Mouse (Mus musculus) lung, adult 2 months (tissue): ENCODE data around the gene Exoc2. TPM values are rescaled to one million over a fixed set of nuclear protein-coding genes. Genes with fewer than 3 reads are reported as not detected.

Experiments
- DNase-seq: peaks from one replicate; pipeline ENCODE4 v3.0.0; 2022
- H3K4me1 ChIP-seq: fragments of 200-500 bp; 2 replicates; pipeline ENCODE4 v1.6.1; 2011; ENCODE audit warnings: low read length; ENCODE audit not compliant: control insufficient read depth, insufficient read depth
- H3K4me3 ChIP-seq: fragments of 200-500 bp; replicated peaks from 2 replicates; pipeline ENCODE3; 2011; ENCODE audit warnings: low read depth, mild to moderate bottlenecking, control low read depth, low read length; ENCODE audit errors: extremely low read depth
- CTCF ChIP-seq: fragments of 200-500 bp; IDR thresholded peaks from 2 replicates; pipeline ENCODE4 v1.5.1; 2011; ENCODE audit warnings: mild to moderate bottlenecking, low read length, control low read depth; ENCODE audit not compliant: insufficient read depth
- POLR2A ChIP-seq: fragments of 200-500 bp; IDR thresholded peaks from 2 replicates; pipeline ENCODE4 v1.6.1; 2011; ENCODE audit warnings: low read depth, mild to moderate bottlenecking, control low read depth, low read length, borderline replicate concordance; ENCODE audit errors: extremely low read depth
- WGBS: fragments of 180-500 bp; shearing (Covaris S2); methylation state at CpG from one replicate; pipeline ENCODE4 v1.1.7; 2018; 5-methylcytosine and 5-hydroxymethylcytosine counted together
- polyA plus RNA-seq: library from polyadenylated mRNA; depleted of rRNA; stranded (reverse); fragments of >200 nt; gene quantifications from 2 replicates; pipeline ENCODE4 v1.2.3, GENCODE M21; 2012

Gene Exoc2
- polyA plus RNA-seq, 1 experiment, result 12.4 TPM

DNA sequence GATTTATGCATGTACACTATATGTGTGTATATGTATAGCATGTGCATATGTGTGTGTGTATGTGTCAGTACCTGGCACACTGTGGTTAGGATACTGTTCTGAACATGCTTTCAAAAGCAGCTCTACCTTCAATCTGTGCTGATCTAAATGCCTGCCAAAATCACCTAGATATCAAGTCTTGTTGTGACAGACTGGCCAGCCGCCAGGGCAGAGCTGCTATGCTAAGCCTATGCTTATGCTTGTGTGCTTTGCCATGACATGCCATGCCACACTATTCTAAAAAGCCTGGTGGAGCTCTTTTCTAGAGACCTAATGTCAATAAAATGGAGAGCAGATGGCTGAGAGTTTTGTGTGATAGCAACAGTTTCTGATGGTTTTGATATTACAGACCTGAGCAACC, 94.0 kb downstream of the Exoc2 start:
- TF ChIP-seq POLR2A, result no peak
- no peak for TF ChIP-seq CTCF
- 91% methylated on average over 1 of the region's 1 CpGs for WGBS
- no peak overlapping the region for H3K4me3 ChIP-seq
- no peak for DNase-seq
- H3K4me1 ChIP-seq, result no peaks in the 10 kb centered on the region

DNA sequence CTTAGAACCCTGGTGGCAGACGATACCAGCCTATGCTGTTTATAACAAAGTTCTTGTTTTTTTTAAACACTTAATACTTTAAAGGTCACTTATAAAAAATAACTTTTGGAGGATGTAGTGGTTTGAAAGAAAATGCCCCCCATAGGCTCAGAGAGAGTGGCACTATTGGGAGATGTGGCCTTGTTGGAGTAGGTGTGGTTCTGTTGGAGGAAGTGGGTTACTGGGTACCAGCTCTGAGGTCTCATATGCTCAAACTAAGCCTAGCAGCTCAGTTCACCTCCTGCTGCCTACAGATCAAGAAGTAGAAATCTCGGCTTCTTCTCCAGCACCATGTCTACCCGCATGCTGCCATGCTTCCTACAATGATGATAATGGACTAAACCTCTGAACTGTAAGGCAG, 98.1 kb downstream of the Exoc2 start:
- whole genome bisulfite sequencing, result 89% methylated on average over 3 of the region's 3 CpGs
- Histone ChIP-seq H3K4me1 (no peaks in the 10 kb centered on the region), H3K4me3 (no peak overlapping the region)
- DNase-seq, result no peak
- TF ChIP-seq CTCF (no peak), POLR2A (no peak)

DNA sequence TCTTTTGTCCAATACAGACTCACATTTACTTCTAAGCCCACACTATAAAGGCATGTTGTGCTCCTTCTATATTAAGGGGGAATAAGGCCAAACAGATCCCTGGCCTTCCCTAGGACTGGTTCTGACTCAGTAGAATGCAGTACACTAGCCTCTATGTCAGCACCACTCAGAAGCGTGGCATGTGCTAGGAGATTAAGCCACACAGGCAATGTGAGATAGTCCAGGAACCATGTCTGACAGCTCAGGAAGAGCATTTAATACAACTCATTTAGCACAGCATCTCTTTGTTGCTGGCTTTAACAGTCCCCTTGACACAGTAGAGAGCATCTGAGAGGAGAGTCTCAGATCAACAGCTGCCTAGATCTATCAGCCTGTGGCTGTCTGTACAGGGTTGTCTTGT, 100.4 kb downstream of the Exoc2 start:
- no peak for TF ChIP-seq CTCF
- TF ChIP-seq POLR2A, result no peak
- 89% methylated on average over 1 of the region's 1 CpGs for WGBS
- DNase-seq, result no peak

DNA sequence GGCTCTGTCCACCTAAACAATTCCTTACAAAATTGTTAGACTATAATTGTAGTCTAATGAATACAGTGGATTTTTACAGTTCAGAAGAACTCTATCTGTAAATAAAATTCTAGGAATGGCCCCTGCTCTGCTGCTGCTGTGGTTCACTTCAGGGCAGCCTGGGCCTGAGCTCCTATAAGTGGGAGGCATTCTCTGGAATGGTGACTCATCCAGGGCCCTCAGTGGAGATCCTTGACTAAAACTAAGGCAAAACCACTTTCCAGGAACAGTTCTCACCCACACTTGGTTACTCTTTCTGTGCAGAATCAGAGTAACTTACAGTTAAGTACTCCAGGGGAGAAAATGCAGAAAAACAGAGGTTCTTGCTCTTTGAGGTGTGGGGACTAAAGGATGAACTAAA, 108.4 kb downstream of the Exoc2 start:
- TF ChIP-seq CTCF (no peak), POLR2A (no peak)
- DNase-seq, result no peak
- H3K4me1 ChIP-seq, result no peaks in the 10 kb centered on the region
- no peak overlapping the region for H3K4me3 ChIP-seq

More for the DNA sequence above, 100.4 kb downstream of the Exoc2 start:
- H3K4me3 ChIP-seq, result no peak overlapping the region
- H3K4me1 ChIP-seq, result no peaks in the 10 kb centered on the region

DNA sequence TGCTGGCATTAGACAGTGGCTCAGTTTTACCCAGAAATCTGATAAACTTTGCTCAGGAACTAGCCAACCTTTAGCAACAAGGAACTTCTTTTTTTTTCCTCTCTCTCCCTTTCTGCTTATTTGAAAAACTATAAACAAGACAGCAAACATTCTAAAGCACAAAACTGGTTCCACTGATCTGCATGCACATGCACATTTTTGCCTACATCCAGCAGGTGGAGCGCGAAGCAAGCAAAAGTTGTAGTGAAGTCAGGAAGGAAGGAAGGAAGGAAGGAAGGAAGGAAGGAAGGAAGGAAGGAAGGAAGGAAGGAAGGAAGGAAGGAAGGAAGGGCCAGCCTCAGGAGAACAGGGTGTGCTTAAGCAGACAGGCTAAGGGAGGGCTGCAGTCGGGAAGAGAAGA, 109.9 kb downstream of the Exoc2 start:
- 88% methylated on average over 3 of the region's 3 CpGs for WGBS
- DNase-seq, result no peak
- H3K4me1 ChIP-seq, result no peaks in the 10 kb centered on the region
- TF ChIP-seq POLR2A, result no peak
- TF ChIP-seq CTCF, result no peak
- H3K4me3 ChIP-seq, result no peak overlapping the region

DNA sequence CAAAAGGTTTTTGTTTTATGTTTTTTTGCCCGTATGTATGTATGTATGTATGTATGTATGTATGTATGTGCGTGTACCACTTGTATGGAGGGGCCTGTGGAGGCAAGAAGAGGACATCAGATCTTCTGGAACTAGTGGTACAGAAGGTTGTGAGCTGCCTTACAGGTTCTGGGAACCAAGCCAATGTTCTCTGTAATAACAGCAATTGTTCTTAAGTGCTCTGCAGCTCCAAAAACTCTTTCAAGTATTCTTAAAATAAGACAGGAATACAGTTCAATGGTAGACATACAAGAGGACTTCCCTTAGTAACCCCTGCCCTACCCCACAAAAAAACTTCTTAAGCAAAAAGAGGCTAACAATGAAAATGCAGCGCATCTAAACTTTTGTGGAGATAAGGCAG, 115.5 kb downstream of the Exoc2 start:
- no peak for DNase-seq
- Histone ChIP-seq H3K4me1 (no peaks in the 10 kb centered on the region), H3K4me3 (no peak overlapping the region)
- WGBS, result 73% methylated on average over 3 of the region's 3 CpGs
- TF ChIP-seq CTCF, result no peak
- TF ChIP-seq POLR2A, result no peak

DNA sequence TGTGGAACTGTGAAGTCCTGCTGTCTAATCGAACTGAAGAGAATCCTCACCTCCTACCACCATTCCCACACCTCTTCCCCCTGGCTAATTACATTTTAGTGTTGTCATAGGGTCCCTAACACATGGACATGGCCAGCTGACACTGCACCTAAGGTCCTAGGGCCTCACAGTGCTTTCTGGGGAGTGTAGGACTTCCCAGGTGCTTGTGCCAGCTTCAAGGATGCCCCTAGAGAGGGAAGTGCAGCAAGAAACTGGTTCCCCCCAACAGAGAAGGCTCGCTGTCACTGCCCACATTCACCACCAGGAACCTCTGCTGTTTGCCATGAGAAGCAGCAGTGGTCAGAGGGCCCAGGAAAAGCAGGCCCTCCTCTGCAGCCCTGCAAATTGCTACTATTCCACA, 123.2 kb downstream of the Exoc2 start:
- Histone ChIP-seq H3K4me1 (no peaks in the 10 kb centered on the region), H3K4me3 (no peak overlapping the region)
- DNase-seq, result no peak
- TF ChIP-seq CTCF, result no peak
- TF ChIP-seq POLR2A, result no peak
- 60% methylated on average over 2 of the region's 2 CpGs for WGBS

DNA sequence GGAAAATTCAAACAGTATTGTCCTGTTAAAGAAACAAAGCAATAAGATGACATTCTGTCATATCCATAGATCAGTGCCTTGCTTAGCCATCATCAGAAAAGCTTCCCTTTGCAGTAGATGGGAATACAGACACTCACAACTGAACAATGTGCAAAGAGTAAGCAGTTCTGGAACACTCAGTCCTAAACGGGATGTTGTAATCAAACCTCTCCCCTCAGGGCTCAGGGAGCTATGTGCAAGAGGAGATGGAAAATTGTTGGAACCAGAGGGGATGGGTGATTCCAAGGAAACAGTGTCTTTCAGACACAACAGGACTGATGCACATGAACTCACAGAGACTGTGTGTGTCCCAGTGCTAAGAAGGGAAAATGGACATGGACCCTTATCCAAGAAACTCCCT, 125.9 kb downstream of the Exoc2 start:
- Histone ChIP-seq H3K4me3 (no peak overlapping the region), H3K4me1 (no peaks in the 10 kb centered on the region)
- no peak for TF ChIP-seq CTCF
- TF ChIP-seq POLR2A, result no peak
- WGBS, result 66% methylated on average over 1 of the region's 1 CpGs
- DNase-seq, result no peak

DNA sequence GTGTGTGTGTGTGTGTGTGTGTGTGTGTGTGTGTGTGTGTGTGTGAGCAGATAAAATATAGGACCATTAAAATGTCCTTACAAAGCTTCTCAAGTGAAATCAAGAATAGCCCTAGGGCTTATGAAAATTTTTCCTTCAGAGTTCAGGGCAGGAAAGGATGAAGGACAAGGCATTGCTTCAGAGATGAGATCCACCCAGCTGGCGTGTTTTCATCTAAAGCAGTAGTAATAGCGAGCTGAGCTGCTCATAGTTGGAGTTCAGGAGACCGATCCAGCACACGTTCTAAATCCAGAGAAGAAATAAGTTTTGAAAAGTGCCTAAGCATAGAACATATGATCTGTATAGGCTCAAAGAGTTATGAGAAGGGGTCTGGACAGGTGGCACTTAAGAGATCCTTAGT, 127.4 kb downstream of the Exoc2 start:
- Histone ChIP-seq H3K4me1 (no peaks in the 10 kb centered on the region), H3K4me3 (no peak overlapping the region)
- TF ChIP-seq POLR2A, result no peak
- no peak for TF ChIP-seq CTCF
- 91% methylated on average over 4 of the region's 4 CpGs for WGBS
- DNase-seq, result no peak

DNA sequence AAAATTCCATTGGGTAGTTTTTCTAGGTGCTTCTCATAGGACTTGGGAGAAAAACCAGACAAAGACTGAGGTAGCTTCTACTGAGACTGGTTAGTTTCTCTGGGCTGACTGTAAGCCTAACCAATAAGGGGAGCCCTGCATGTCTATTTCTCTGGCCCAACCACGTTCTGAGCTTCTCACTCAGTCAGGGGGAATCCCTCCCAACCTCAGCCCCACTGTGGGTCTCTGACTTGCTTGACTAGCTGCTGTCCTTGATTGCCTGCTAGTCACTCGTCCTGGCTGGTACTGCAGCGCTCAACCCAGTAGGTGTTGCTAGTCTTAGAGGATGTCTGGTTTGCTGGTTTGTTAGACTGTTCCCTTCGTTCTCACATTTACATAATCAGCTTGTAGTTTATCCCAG, 130.8 kb downstream of the Exoc2 start:
- H3K4me3 ChIP-seq, result no peak overlapping the region
- TF ChIP-seq CTCF, result no peak
- TF ChIP-seq POLR2A, result no peak
- WGBS, result 89% methylated on average over 4 of the region's 4 CpGs
- DNase-seq, result no peak
- H3K4me1 ChIP-seq, result no peaks in the 10 kb centered on the region

DNA sequence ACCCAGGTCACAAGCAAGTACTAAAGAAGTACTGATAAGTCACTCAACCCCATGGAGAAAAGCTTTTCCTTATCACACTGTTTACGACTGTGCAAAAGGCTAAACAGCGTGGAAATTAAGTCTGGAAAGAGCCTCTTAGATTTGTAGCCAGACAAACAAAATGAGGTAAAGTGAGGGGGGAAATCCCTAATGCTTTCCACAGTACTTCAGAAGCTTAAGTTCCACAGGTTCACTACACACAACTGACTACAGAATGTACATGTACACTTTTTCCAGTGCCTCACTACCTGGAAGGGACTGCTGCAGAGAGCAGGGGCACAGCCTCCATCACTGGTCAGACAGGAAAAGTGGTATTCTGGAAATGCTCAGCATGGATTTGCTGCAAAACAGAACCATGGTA, 132.1 kb downstream of the Exoc2 start:
- no peak for DNase-seq

More for the DNA sequence above, 132.1 kb downstream of the Exoc2 start:
- 86% methylated on average over 2 of the region's 2 CpGs for WGBS
- TF ChIP-seq POLR2A, result no peak
- no peak for TF ChIP-seq CTCF
- Histone ChIP-seq H3K4me1 (no peaks in the 10 kb centered on the region), H3K4me3 (no peak overlapping the region)
